Mouse (Mus musculus) MEL (cell line): ENCODE measurements around the gene Kifc5b. TPM values are rescaled to one million over a fixed set of nuclear protein-coding genes. Genes with fewer than 3 reads are reported as not detected.

ENCODE experiments used
- DNase-seq: peaks from one replicate; pipeline ENCODE4 v3.0.0; 2011; ENCODE audit warnings: low read depth, low spot score
- H3K27ac ChIP-seq: 2 replicates; pipeline ENCODE4 v1.5.1; 2012; ENCODE audit warnings: low read depth, mild to moderate bottlenecking, control low read depth, low read length, moderate library complexity; ENCODE audit not compliant: control insufficient read depth
- H3K27me3 ChIP-seq, 2 experiments: fragments of 150-350 bp in 1 of 2; sonication (generic) in 1 of 2; 2 replicates each; pipeline ENCODE4 v1.6.1; 2012; ENCODE audit warnings: low read length in 2 of 2, mild to moderate bottlenecking in 2 of 2, improper control_type of control experiment in 1 of 2, moderate library complexity in 1 of 2; ENCODE audit not compliant: insufficient read depth in 2 of 2, control insufficient read depth in 1 of 2
- H3K36me3 ChIP-seq, 2 experiments: 2 replicates each; pipeline ENCODE4 v1.6.1; 2012 to 2014; ENCODE audit warnings: low read length in 2 of 2, improper control_type of control experiment in 1 of 2, inconsistent platforms in 1 of 2, mild to moderate bottlenecking in 1 of 2; ENCODE audit not compliant: insufficient read depth in 2 of 2, control insufficient read depth in 1 of 2
- H3K4me1 ChIP-seq, 2 experiments: fragments of 150-350 bp in 1 of 2; sonication (generic) in 1 of 2; 2 replicates each; pipeline ENCODE4 v1.6.1; 2012; ENCODE audit warnings: low read length in 2 of 2, improper control_type of control experiment in 1 of 2, mild to moderate bottlenecking in 1 of 2; ENCODE audit not compliant: insufficient read depth in 2 of 2, control insufficient read depth in 1 of 2
- H3K4me3 ChIP-seq, 2 experiments: fragments of 150-350 bp in 1 of 2; sonication (generic) in 1 of 2; 2 replicates each; pipeline ENCODE4 v1.5.1; 2012; ENCODE audit warnings: low read depth in 2 of 2, low read length in 2 of 2, mild to moderate bottlenecking in 2 of 2, moderate library complexity in 2 of 2, control low read depth in 1 of 2, improper control_type of control experiment in 1 of 2; ENCODE audit not compliant: control insufficient read depth in 1 of 2, insufficient read depth in 1 of 2
- H3K79me2 ChIP-seq: 2 replicates; pipeline ENCODE4 v1.6.1; 2012; ENCODE audit warnings: mild to moderate bottlenecking, low read length, moderate library complexity; ENCODE audit not compliant: control insufficient read depth, poor library complexity, insufficient read depth
- H3K9ac ChIP-seq: 2 replicates; pipeline ENCODE4 v1.6.1; 2012; ENCODE audit warnings: low read depth, mild to moderate bottlenecking, control low read depth, low read length, moderate library complexity; ENCODE audit not compliant: control insufficient read depth, poor library complexity, severe bottlenecking
- H3K9me3 ChIP-seq: fragments of 150-350 bp; sonication (generic); replicated peaks from 2 replicates; pipeline ENCODE4 v1.6.1; 2012; ENCODE audit warnings: mild to moderate bottlenecking, low read length, improper control_type of control experiment, moderate library complexity; ENCODE audit not compliant: insufficient read depth
- CHD2 ChIP-seq: IDR thresholded peaks from 2 replicates; pipeline ENCODE4 v1.6.1; 2011; ENCODE audit warnings: low read length, improper control_type of control experiment
- HCFC1 ChIP-seq: IDR thresholded peaks from 2 replicates; pipeline ENCODE4 v1.6.1; 2012; ENCODE audit warnings: low read depth, mild to moderate bottlenecking, inconsistent platforms, low read length, improper control_type of control experiment, moderate library complexity
- JUND ChIP-seq: IDR thresholded peaks from 2 replicates; pipeline ENCODE4 v1.6.1; 2011; ENCODE audit warnings: low read depth, mild to moderate bottlenecking, improper control_type of control experiment, low read length
- KAT2A ChIP-seq: conservative IDR thresholded peaks from 2 replicates; pipeline ENCODE4 v1.6.1; 2012; ENCODE audit warnings: low read depth, low read length, improper control_type of control experiment, inconsistent platforms
- MAX ChIP-seq: IDR thresholded peaks from 2 replicates; pipeline ENCODE4 v1.6.1; 2011; ENCODE audit warnings: low read length, improper control_type of control experiment
- MXI1 ChIP-seq: IDR thresholded peaks from 2 replicates; pipeline ENCODE4 v1.6.1; 2011; ENCODE audit warnings: mild to moderate bottlenecking, low read depth, low read length, improper control_type of control experiment
- MYB ChIP-seq: IDR thresholded peaks from 2 replicates; pipeline ENCODE4 v1.6.1; 2011; ENCODE audit warnings: mild to moderate bottlenecking, low read depth, low read length, improper control_type of control experiment
- MYC ChIP-seq: IDR thresholded peaks from 2 replicates; pipeline ENCODE4 v1.6.1; 2011; ENCODE audit warnings: low read depth, mild to moderate bottlenecking, low read length, improper control_type of control experiment, moderate library complexity
- POLR2AphosphoS2 ChIP-seq: IDR thresholded peaks from 2 replicates; pipeline ENCODE4 v1.6.1; 2011; ENCODE audit warnings: low read length, improper control_type of control experiment
- RCOR1 ChIP-seq: IDR thresholded peaks from 2 replicates; pipeline ENCODE4 v1.6.1; 2012; ENCODE audit warnings: low read depth, mild to moderate bottlenecking, inconsistent platforms, low read length, improper control_type of control experiment
- SIN3A ChIP-seq: IDR thresholded peaks from 2 replicates; pipeline ENCODE4 v1.6.1; 2012; ENCODE audit warnings: low read length, improper control_type of control experiment, inconsistent platforms
- USF2 ChIP-seq, 2 experiments: IDR thresholded peaks; 2 replicates each; pipeline ENCODE4 v1.6.1; 2011 to 2012; ENCODE audit warnings: improper control_type of control experiment in 2 of 2, low read length in 2 of 2, borderline replicate concordance in 1 of 2, inconsistent platforms in 1 of 2, low read depth in 1 of 2, mild to moderate bottlenecking in 1 of 2; ENCODE audit not compliant: insufficient read depth in 1 of 2
- ZC3H11A ChIP-seq: IDR thresholded peaks from 2 replicates; pipeline ENCODE4 v1.6.1; 2012; ENCODE audit warnings: low read depth, mild to moderate bottlenecking, inconsistent platforms, low read length, improper control_type of control experiment
- ZKSCAN1 ChIP-seq: IDR thresholded peaks from 2 replicates; pipeline ENCODE4 v1.6.1; 2012; ENCODE audit warnings: low read depth, mild to moderate bottlenecking, inconsistent platforms, low read length, improper control_type of control experiment, moderate library complexity
- ZNF384 ChIP-seq: IDR thresholded peaks from 2 replicates; pipeline ENCODE4 v1.6.1; 2012; ENCODE audit warnings: low read depth, mild to moderate bottlenecking, inconsistent platforms, low read length, improper control_type of control experiment
- polyA plus RNA-seq, 2 experiments: library from polyadenylated mRNA; stranded (reverse) in 1 of 2; unstranded in 1 of 2; fragments of >175 nt in 1 of 2; fragments of >200 nt in 1 of 2; gene quantifications; 2 replicates each; pipeline versions ENCODE4 v1.2.1 to v1.2.4; 2012; ENCODE audit warnings: low replicate concordance in 2 of 2, low read depth in 1 of 2; ENCODE audit not compliant: insufficient read length in 2 of 2, insufficient read depth in 1 of 2, missing spikeins in 1 of 2
- total RNA-seq: library from RNA; depleted of rRNA; stranded (reverse); fragments of 300-350 nt; gene quantifications from 2 replicates; pipeline ENCODE4 v1.2.3, GENCODE M21; 2012

The Kifc5b gene
- total and polyA plus RNA-seq, 3 experiments: 10.6 to 111 (median 45.4) TPM

DNA sequence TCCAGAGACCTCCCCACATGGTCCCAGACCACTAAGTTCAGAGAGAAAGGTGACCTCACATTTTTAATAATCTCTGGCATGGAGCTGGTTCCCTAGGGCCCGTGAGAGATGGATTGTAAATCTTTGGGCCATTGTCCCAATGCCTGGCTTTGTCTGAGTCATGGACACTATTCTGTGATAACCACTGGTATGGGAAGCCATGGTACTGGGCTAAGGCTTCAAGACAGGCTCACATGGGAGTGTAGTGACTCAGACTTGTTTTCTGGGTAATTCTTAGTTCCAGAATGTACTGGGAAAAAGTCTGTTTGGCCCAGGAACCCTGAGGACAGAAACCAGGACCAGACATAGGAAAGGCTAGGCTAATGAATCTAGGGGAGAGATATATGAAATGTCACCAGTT lies 34.2 kb upstream of the Kifc5b start:
- no peak for DNase-seq
- Histone ChIP-seq H3K9me3 (no peaks in the 10 kb centered on the region), H3K4me3 (no peak overlapping the region), H3K36me3 (peaks cover 0 to 6% of the 10 kb centered on the region in 2 experiments; a peak in 3 of 4 replicates), H3K27ac (no peak overlapping the region), H3K27me3 (no peaks in the 10 kb centered on the region), H3K9ac (no peak overlapping the region), H3K4me1 (peaks cover 0 to 10% of the 10 kb centered on the region in 2 experiments; a peak in 2 of 4 replicates), H3K79me2 (peaks cover 30% of the 10 kb centered on the region)
- TF ChIP-seq ZKSCAN1: no peak

DNA sequence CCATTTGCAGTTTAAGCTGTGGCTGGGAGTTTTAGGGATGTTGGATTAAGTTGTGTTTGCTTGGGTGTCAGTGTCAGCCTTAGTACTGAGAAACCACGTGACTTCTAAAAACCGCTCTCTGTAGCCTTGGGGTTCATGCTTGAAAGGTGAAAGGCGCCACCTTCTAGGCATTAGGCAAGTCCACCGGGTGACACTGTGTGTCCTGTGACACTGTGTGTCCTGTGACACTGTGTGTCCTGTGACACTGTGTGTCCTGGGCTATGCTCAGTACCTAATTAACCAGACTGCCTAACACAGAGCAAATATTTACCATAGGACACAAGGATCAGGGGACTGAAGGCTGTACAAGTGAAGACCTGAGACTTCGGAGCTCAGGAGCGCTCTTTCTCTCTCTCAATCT lies 33.3 kb upstream of the Kifc5b start:
- no peak overlapping the region for H3K27ac ChIP-seq
- peaks cover 0 to 10% of the 10 kb centered on the region in 2 experiments; a peak in 2 of 4 replicates for H3K4me1 ChIP-seq
- peaks cover 30% of the 10 kb centered on the region for H3K79me2 ChIP-seq
- H3K9ac ChIP-seq: no peak overlapping the region
- TF ChIP-seq MYB (no peak), CHD2 (no peak), JUND (no peak), USF2 (IDR thresholded peaks at IDR 0.05; ENCODE audit: borderline replicate concordance in 1 of 2, insufficient read depth in 1 of 2, low read depth in 1 of 2, low read length in 2 of 2) (no peak), ZC3H11A (no peak), SIN3A (no peak), MAX (no peak), ZNF384 (no peak), KAT2A (no peak), POLR2AphosphoS2 (no peak), HCFC1 (no peak), RCOR1 (no peak), MXI1 (no peak), MYC (no peak)
- no peaks in the 10 kb centered on the region for H3K9me3 ChIP-seq
- no peaks in the 10 kb centered on the region for H3K27me3 ChIP-seq
- H3K36me3 ChIP-seq: peaks cover 0 to 6% of the 10 kb centered on the region in 2 experiments; a peak in 3 of 4 replicates
- no peak for DNase-seq
- no peak overlapping the region for H3K4me3 ChIP-seq
